Mouse (Mus musculus): Measurements from ENCODE around the gene Abcb5.
"Not testable (repeated sequence)": the region's sequence is repeated elsewhere in the genome, so short reads cannot be mapped to it uniquely, and the experiment has no call there.

The Abcb5 gene

DNA sequence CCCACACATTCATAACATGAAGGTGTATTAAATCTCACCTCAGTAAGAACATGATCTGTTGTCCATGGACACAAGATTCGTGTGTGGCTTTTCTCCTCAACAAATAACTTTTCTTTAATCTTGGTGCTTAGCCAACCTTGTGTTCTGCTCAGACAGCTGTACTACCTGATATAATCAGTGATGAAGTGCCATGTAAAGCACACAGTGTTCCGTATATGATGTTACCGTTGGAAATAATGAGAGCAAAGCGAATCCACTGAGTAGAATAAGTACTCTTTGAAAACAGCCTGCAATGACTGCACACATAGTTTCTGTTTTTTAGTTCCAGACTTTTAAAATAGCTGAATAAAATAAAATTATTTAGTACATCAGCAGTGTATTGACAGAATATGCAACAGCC lies at the start of gene Abcb5:
Abcb5 (minus strand) TSS at position 101 of the 400 bp plus-strand sequence.
- DNase-seq (ENCODE audit: extremely low spot score, low spot score), result no peak

DNA sequence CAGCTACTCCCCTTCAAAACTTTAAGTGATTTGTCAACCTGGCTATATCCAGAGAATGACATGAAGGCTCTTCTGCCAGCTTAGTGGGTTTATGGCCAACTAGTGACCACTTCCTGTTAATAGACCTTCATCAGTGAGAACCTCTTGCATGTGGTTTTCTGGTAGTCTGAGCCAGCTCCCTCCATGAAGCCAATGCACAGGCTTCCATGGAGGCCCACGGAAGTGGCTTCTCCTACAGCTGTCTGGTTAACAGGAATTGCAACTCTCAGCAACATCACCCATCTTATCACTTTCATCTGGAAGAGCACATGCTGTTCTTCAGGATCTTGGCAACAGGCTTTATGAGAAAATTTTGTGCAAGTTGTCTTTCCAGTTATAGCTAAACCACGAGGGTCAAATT lies 33.0 kb upstream of the Abcb5 start:
- no peak for DNase-seq (ENCODE audit: extremely low spot score, low spot score)

DNA sequence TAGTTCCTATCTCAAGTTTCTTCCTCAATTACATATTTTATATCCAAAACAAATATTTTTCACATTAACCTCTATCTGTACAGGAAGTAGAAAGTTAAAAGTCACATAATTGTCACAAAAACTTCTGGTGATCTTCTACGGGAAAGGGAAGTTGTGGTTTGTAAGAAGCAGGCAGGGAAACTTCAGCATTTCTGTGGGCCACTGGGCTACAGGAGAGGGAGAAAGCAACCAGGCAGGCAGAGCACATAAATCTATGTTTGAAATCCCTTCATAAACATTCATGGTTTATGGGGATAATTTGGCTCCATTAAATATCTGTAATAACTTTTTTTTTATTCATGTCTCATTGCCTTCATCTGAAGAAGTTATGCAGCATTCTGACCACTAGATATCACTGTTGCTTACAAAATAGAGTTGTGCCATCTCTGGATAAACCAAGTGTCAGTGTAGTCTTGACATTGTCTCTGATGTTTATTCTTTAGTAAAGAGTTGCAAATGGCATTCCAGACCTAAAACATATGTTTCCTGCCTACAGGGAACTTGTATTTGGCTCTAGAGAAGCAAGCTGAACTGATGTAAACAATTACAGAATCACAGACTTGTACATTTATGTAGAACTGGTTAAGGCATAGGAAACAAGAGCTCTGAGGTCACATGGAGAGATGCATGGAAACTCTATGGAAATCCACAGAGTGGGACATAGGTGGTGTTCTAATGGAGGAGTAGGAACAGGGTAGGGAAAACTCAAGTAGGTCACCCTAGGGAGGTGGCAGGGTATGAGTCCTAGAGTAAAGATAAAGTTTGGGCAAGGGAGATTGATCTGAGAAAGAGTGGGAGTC lies 28.3 kb upstream of the Abcb5 start:
- no peak for DNase-seq (ENCODE audit: extremely low spot score, low spot score)

DNA sequence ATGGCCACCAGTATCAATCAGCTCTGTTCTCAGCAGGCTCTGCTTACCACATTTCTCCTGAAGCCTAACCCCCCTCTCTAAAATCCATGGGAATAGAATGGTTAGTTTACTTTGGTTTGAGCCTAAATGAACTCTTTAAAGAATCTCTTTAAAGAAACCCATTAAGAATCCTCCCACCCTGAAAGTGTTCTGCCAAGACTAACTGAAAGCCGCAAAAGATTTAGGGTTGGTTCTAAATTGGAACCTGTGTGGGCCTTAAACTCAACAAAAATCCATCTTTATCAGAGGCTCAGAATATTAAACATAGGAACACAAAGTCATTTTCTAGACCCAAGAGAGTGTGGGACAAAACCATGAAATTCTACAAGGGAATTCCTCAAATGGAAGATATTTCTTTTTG lies 18.6 kb upstream of the Abcb5 start:
- no peak for DNase-seq (ENCODE audit: extremely low spot score, low spot score)

DNA sequence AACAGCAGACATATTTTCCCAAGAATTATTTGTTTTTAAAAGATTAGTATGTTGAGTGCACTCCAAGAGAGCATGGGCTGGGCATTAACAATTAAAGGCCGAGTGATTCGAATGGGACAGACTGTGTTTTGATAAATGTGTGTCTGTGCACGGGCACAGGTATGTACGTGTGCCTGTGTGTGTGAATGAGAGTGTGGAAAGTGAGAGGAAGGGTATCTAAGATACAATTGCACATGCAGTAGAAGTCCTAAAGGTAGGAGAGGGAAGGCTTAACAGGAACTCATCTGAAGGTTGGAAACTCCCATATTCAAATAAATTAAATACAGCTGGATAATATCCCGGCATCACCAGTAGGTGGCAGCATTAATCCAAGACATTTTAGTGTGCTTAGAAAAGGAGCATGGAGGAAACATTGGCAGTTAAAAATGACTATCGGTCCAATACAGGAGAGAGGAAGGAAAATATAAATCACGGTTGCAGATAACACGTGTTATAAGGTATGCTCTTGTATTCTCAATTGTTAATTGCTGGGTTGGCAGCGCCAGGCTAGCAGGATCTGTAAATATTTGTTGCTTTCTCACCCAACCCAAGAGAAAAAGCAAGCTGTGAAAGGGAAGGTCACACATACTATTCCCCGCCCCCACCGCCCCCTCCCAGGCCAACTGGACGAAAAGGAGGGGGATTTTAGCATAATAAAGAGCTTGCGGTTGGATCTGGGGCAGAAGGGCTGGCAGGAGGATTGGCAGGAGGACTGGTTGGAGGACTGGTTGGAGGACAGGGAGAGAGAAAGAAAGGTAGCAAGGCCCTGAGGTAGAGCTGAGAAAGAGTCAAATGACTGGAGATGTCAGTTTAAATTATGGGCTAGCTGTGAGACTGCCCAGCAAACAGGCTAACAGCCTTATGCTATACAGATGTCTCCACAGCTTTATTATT lies 35.6 kb downstream of the Abcb5 start:
- DNase-seq (ENCODE audit: extremely low spot score, low spot score), result peak; percentile 75

DNA sequence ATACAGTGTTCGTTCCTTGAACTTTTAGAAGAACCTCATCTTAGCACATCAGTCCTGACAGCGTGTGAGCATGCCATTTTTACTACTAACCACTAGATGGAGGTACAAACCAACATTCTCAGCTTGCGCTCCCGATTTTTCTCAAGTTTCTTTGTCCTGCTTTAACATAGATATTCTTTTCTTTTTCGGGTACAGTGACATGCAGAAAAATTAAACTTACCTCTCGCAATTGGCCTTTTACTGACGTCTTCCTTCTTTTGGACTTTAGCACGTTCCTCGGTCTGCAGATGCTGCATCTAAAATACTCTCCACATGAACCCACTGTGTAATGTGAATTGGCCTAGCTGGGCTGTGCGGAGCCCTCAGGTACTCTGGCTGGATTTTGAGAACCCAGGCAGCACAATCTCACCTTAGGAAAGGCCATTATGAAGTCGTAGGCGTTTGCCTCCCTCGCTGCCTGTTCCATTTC lies 39.4 kb downstream of the Abcb5 start:
- DNase-seq (ENCODE audit: extremely low spot score, low spot score), result peak; percentile 30

DNA sequence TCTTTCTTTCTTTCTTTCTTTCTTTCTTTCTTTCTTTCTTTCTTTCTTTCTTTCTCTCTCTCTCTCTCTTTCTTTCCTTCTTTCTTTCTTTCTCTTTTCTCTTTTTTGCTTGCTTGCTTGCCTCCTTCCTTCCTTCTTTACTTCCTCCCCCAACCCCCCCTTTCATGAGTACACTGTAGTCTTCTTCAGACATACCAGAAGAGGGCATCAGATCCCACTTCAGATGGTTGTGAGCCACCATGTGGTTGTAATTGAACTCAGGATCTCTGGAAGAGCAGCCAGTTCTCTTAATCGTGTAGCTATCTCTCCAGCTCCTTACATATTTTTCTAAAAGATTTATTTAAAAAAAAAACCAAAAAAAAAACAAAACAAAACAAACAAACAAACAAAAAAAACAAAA lies 42.3 kb downstream of the Abcb5 start:
- not testable (repeated sequence) for DNase-seq (ENCODE audit: extremely low spot score, low spot score)

DNA sequence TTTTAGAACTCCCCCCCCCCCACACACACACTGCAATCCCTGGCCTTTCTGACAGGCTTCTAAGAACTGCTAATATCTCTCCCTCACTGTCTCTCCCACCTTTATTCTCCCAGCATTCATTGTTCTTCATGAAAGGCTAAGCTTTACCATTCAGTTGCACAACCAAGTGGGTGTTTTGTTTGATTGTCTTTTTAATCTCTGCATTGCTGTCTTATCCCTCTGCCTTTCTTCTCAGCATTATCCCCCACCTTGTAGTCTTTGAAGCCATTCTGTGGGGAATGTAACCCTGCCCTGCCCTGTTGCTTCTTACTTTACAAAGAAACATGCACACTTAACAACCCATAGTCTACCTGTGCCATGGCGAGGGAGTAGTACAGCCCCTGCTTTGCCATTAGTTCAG lies 48.5 kb downstream of the Abcb5 start:
- no peak for DNase-seq (ENCODE audit: extremely low spot score, low spot score)

DNA sequence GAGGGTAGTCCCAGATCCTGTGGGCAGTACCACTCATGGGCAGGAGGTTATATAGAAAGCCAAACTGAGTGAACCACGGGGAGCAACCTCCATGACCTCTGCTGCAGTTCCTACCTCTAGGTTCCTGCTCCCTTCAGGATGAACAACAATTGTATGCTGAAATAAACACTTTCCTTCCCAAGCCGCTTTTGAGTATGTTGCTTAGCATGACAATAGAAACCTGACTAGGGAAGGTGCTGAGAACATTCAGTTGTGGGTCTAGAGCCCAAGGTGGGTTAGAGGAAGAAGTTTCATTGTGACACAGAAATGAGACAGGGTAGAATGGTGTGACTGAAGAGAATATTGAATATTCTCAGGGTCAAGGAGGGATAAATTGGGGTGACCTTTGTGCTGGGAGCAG lies 55.9 kb downstream of the Abcb5 start:
- DNase-seq (ENCODE audit: extremely low spot score, low spot score), result no peak

DNA sequence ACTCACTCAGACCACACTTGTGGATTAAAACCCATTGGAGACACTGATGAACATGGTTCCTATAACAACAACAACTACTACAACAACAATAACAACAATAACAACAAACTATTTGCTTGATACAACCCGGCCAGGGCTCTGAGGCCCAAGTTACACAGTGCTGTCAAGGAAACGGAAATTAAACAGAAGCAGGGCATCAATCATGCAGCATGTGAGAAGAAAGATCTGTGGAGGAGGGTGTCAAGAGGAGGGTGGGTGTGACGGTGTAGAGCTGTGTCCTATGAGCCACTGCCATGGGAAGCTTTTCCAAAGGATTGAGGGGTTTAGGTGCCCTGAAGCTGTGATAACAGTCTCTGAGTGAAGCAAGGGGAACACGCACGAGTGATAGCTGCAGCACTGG lies 64.0 kb downstream of the Abcb5 start:
- DNase-seq (ENCODE audit: extremely low spot score, low spot score), result no peak

DNA sequence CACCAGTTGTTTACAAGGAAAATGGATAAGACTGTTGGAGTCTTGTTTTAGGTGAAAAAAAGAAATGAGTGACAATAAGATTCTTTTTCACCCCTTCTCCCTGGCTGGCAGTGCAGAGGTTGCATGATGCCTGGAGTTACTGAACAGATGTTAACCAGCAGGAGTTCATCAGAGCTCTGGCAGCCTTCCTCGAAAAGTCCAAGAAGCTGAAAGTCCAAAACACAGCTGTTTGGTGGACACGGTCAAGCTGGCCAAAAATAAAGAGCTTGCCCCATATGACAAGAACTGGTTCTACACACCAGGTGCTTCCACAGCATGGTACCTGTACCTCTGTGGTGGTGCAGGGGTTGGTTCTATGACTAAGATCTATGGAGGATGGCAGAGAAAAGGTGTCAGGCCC lies 78.3 kb downstream of the Abcb5 start:
- DNase-seq (ENCODE audit: extremely low spot score, low spot score), result no peak

DNA sequence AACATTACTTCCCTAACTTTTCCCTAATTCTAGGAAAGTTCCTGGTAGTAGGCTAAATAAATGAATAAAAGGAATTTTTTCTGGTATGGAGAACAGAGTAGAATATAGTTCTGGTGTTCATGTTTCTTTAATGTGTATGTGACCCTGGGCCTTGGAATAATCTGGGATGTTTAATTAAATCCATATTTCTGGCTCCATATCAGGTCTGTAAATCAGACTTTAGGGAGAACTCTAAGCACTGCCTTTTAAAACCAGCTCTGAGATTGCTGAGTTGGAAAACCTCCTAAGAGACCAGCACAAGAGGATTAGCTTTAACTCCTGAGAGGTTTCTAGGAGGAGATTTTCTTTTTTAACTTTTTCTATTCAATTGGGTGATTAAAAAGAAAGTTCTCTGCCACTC lies 83.4 kb downstream of the Abcb5 start:
- DNase-seq (ENCODE audit: extremely low spot score, low spot score), result no peak

DNA sequence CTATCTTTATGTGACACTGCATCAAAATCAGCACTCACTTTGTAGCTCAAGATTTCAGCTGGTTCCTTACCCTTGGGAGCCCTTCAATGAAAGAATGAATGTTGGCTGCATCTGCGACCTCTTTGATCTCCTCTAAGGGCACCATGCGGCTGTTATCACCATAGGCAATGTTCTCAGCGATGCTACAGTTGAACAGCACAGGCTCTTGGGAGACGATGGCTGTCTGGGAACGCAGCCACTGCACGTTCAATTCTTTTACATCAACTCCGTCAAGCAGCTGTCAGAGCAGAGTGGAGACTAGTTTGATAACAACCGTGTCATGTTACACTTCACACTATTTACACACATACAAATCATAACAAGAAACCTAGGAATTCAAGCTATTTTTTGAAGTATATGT lies 93.5 kb downstream of the Abcb5 start:
- no peak for DNase-seq (ENCODE audit: extremely low spot score, low spot score)

DNA sequence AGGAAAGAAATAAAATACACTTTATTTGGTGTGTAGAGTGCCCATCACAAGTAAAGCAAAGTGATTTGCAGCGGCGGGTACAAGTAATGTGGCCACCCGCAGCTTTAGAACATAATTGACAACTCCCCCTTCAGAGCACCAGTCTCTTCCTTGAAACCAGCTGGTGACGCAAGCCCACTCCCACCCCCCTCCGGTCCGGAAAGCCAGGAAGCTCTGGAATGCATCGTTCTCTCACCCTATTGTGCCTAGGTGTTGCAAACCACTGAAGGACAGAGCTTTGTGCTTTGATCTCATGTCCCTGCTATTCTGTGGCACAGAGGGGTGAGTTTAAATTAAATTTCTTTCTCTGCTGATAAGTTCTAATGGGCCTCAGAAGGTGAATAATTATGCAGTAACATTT lies 110.1 kb downstream of the Abcb5 start:
- DNase-seq (ENCODE audit: extremely low spot score, low spot score), result no peak

DNA sequence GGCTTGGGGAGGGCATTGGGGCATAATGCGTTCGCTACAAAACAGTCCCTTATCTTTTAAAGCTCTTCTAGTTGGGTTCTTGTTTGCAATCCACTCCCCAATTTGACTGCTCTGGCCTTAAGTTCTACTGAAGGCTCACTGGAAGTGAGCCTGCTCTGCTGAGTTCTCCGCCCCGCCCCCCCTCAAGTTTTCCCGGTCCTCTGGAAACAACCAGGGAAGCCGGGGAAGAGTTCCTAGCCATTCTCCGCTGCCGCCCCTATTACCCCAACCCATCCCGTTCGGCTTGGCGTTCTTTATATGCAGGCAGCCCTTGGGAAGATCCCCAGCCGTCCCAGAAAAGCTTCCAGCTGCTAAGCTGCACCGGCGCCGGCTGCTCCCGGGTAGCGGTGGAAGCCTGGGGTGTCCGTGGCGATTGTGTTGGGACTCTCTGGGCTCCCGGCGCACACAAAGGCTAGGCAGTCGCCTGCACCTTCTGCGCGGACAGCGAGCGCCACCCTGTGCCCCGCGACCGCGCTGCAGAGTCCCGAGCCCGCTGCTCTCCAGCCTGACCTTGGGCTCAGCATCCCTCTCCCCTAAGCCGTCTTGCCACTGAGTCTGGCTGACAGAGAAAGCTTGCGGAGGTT lies 111.3 kb downstream of the Abcb5 start:
- DNase-seq (ENCODE audit: extremely low spot score, low spot score), result peak; percentile 89

DNA sequence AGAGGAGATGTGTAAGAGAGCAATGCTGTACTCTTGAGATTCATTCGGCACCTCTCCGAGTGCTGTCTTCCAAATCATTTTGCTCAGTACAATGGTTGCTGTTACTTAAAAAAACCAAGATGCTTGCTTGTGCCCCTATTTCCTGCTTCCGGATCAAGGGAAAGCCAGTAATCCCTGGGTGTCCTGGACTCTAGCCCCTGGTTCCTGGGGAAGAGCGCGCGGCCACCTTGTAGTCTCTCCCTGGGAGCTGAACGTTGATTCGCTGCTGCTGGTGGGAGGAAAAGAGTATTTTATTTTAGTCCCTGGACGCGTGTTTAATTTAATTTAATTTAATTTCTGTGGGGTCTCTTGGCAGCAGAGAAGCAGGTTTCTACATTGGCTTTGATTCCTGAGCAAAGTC lies 111.8 kb downstream of the Abcb5 start:
- DNase-seq (ENCODE audit: extremely low spot score, low spot score), result peak; percentile 53

DNA sequence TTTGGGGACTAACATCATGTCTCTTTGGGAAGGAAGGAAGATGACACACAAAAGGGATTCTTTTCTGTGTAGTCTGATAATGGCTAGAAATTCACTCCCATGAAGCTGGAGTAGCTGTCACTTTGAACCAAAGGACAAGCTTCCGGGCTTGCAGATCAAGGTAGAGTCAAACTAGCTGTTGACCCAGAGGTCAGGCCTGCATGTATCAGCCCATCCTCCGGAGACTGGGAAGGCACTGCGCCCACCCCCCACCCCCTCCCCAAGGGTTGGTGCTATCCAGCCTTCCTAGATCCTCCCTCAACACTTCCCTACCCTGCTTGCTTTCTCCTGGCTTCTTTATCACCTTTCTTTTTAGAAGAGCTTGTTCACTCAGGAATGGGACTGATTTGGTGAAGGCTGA lies 112.9 kb downstream of the Abcb5 start:
- DNase-seq (ENCODE audit: extremely low spot score, low spot score), result peak; percentile 17

DNA sequence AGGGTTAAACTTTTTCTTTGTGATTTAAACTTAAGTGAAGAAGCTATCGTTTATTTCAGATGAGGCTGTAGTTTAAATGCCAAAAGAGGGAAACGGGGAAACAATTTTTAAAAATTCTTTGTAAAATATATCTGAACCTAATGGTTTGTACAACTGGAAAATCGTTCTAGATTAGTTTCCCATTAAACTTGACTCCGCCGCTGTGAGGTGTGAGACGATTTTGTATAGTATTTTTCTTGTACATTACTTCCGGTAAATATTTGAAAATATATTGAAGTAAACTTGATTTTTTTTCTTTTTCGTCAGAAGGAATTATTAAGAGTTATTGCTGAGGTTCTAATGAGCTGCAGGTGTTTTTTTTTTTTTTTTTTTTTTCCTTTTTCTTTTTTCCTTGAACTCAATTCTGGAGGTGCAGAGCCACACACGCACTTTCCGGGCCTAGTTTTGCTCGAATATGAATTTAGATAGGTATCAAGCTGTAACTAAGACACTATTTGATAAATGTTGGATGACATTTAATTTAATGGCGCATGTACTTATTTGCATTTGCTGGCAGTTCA lies 115.3 kb downstream of the Abcb5 start:
- no peak for DNase-seq (ENCODE audit: extremely low spot score, low spot score)

DNA sequence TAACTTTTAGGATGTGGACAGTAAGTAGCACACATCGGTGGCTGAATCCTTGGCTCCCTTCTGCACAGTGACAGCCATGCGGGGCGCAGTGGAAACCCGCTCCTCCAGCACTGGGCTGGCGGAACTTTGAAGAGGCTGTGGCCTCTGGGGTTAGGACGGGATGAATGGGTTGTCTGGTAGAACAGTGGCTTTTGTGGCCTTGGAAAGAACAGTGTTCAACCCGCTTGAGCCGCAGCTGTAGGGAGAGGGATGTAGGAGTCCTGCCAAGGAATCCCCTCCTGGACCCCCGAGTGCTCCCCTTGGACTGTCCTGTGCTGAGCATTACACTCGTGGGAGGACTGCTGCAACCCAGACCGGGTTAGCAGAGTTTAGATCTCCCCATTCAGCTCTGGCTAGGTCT lies 116.2 kb downstream of the Abcb5 start:
- DNase-seq (ENCODE audit: extremely low spot score, low spot score), result peak; percentile 75

DNA sequence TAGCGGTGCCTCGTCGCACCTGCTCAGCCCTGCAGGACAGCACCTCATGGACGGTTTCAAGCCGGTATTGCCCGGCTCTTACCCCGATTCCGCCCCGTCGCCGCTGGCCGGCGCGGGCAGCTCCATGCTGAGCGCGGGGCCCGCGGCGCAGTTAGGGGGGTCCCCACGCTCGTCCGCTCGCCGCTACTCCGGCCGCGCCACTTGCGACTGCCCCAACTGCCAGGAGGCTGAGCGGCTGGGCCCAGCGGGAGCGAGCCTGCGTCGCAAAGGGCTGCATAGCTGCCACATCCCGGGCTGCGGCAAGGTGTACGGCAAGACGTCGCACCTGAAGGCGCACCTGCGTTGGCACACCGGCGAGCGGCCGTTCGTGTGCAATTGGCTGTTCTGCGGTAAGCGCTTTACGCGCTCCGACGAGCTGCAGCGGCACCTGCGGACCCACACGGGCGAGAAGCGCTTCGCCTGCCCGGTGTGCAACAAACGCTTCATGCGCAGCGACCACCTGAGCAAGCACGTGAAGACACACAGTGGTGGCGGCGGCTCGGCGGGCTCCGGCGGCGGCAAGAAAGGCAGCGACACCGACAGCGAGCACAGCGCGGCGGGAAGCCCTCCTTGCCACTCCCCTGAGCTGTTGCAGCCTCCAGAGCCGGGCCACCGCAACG lies 116.9 kb downstream of the Abcb5 start:
- DNase-seq (ENCODE audit: extremely low spot score, low spot score), result peak; percentile 66
